ENCODE assay signal across 7 mouse cellular contexts in genomic region chr17:3022936-3023247, GRCm38 (mm10).
DNase-seq lines count a peak whose midpoint lies in the region; ATAC-seq and TF ChIP-seq lines count a peak whose summit lies in the region.
"Not testable (repeated sequence)": the region's sequence is repeated elsewhere in the genome, so short reads cannot be mapped to it uniquely, and the experiment has no call there.

No protein-coding gene starts in this region.

- H3K27ac ChIP-seq in embryonic facial prominence, embryonic 13.5 days; hindbrain, embryonic 14.5 days; kidney, postnatal 0 days; liver, embryonic 16.5 days (ENCODE audit: low read length); lung, postnatal 0 days (ENCODE audit: low read length); midbrain, postnatal 0 days (ENCODE audit: low read depth, low read length): not testable (repeated sequence)

- peaks cover 59% of the 10 kb centered on the region for H3K9me3 ChIP-seq in embryonic facial prominence, embryonic 13.5 days
- H3K9me3 ChIP-seq in hindbrain, embryonic 14.5 days (ENCODE audit: control insufficient read depth, low read length), result peaks cover 30% of the 10 kb centered on the region
- not testable (repeated sequence) for H3K9me3 ChIP-seq in kidney, postnatal 0 days (replicated peaks; ENCODE audit: low read length); liver, embryonic 16.5 days (replicated peaks; ENCODE audit: control insufficient read depth, low read length); lung, postnatal 0 days (ENCODE audit: low read length)
- H3K9me3 ChIP-seq in midbrain, postnatal 0 days (ENCODE audit: low read length), result peaks cover 31% of the 10 kb centered on the region

- not testable (repeated sequence) for TF ChIP-seq EP300 in lung, postnatal 0 days (IDR thresholded peaks at IDR 0.05)

- not testable (repeated sequence) for H3K4me3 ChIP-seq in embryonic facial prominence, embryonic 13.5 days; hindbrain, embryonic 14.5 days (replicated peaks; ENCODE audit: low read length); kidney, postnatal 0 days (replicated peaks; ENCODE audit: low read depth, low read length); liver, embryonic 16.5 days (ENCODE audit: low read depth, low read length); lung, postnatal 0 days (ENCODE audit: low read depth, low read length); midbrain, postnatal 0 days (ENCODE audit: low read depth, low read length)

- ATAC-seq in embryonic facial prominence, embryonic 13.5 days (ENCODE audit: insufficient number of reproducible peaks, insufficient read depth, low FRiP score, low TSS enrichment, low read depth), result peak; percentile 62; the same call in 1 of the 2 replicates
- ATAC-seq in granulocyte monocyte progenitor cell, adult 5-6 weeks (replicated peaks; ENCODE audit: poor library complexity, severe bottlenecking), result peak; percentile 16; the same call in 1 of the 2 replicates
- ATAC-seq in hindbrain, embryonic 14.5 days (ENCODE audit: low FRiP score), result peak; percentile 68
- ATAC-seq in kidney, postnatal 0 days (replicated peaks; ENCODE audit: low FRiP score, low read depth), result peak; percentile 49; the same call in 1 of the 2 replicates
- 0 out of 2 replicates have a peak, but pooled peaks have one; percentile 28 for ATAC-seq in liver, embryonic 16.5 days (ENCODE audit: low read depth)
- ATAC-seq in lung, postnatal 0 days, result 0 out of 2 replicates have a peak, but pooled peaks have one; percentile 29
- peak; percentile 61; the same call in 1 of the 2 replicates for ATAC-seq in midbrain, postnatal 0 days (ENCODE audit: low FRiP score)

- not testable (repeated sequence) for H3K4me1 ChIP-seq in embryonic facial prominence, embryonic 13.5 days; hindbrain, embryonic 14.5 days (replicated peaks; ENCODE audit: control insufficient read depth, insufficient read depth, low read length); kidney, postnatal 0 days (replicated peaks; ENCODE audit: insufficient read depth, low read length); liver, embryonic 16.5 days (ENCODE audit: control insufficient read depth, low read depth, low read length); lung, postnatal 0 days (ENCODE audit: insufficient read depth, low read depth, low read length); midbrain, postnatal 0 days (ENCODE audit: insufficient read depth, low read length)

- not testable (repeated sequence) for H3K27me3 ChIP-seq in embryonic facial prominence, embryonic 13.5 days; hindbrain, embryonic 14.5 days (ENCODE audit: control insufficient read depth, insufficient read depth, low read length); kidney, postnatal 0 days (ENCODE audit: insufficient read depth, low read length); liver, embryonic 16.5 days (ENCODE audit: control insufficient read depth, insufficient read depth, low read depth, low read length); lung, postnatal 0 days (replicated peaks; ENCODE audit: insufficient read depth, low read length); midbrain, postnatal 0 days (ENCODE audit: insufficient read depth, low read length)

- 59% methylated on average over 3 of the region's 3 CpGs for WGBS in embryonic facial prominence, embryonic 13.5 days
- 58% methylated on average over 3 of the region's 3 CpGs for WGBS in hindbrain, embryonic 14.5 days
- WGBS in kidney, postnatal 0 days, result 50% methylated on average over 1 of the region's 3 CpGs
- WGBS in liver, embryonic 16.5 days (ENCODE audit: insufficient replicate concordance), result 49% methylated on average over 2 of the region's 3 CpGs
- WGBS in lung, postnatal 0 days, result 58% methylated on average over 2 of the region's 3 CpGs
- WGBS in midbrain, postnatal 0 days, result 51% methylated on average over 2 of the region's 3 CpGs

- not testable (repeated sequence) for H3K4me2 ChIP-seq in embryonic facial prominence, embryonic 13.5 days; hindbrain, embryonic 14.5 days (replicated peaks); kidney, postnatal 0 days (ENCODE audit: low read length); liver, embryonic 16.5 days (ENCODE audit: low read depth, low read length); lung, postnatal 0 days (replicated peaks; ENCODE audit: low read depth, low read length); midbrain, postnatal 0 days (ENCODE audit: low read depth, low read length, poor library complexity, severe bottlenecking)

- not testable (repeated sequence) for DNase-seq in hindbrain, embryonic 14.5 days (ENCODE audit: low spot score); kidney, postnatal 0 days (ENCODE audit: low spot score); lung, postnatal 0 days (ENCODE audit: low spot score); midbrain, postnatal 0 days (ENCODE audit: low spot score)

- not testable (repeated sequence) for H3K9ac ChIP-seq in embryonic facial prominence, embryonic 13.5 days; hindbrain, embryonic 14.5 days; kidney, postnatal 0 days (ENCODE audit: low read depth, low read length); liver, embryonic 16.5 days (ENCODE audit: low read depth, low read length); lung, postnatal 0 days (replicated peaks; ENCODE audit: low read depth); midbrain, postnatal 0 days (replicated peaks; ENCODE audit: low read length, poor library complexity, severe bottlenecking)

- not testable (repeated sequence) for H3K36me3 ChIP-seq in embryonic facial prominence, embryonic 13.5 days; hindbrain, embryonic 14.5 days (replicated peaks; ENCODE audit: control insufficient read depth, insufficient read depth); kidney, postnatal 0 days (ENCODE audit: insufficient read depth, low read length); liver, embryonic 16.5 days (ENCODE audit: control insufficient read depth, insufficient read depth); lung, postnatal 0 days (ENCODE audit: insufficient read depth, low read length); midbrain, postnatal 0 days (ENCODE audit: insufficient read depth, low read length)

- TF ChIP-seq CTCF in kidney, postnatal 0 days (IDR thresholded peaks at IDR 0.05; ENCODE audit: low read depth); lung, postnatal 0 days (IDR thresholded peaks at IDR 0.05); midbrain, postnatal 0 days (IDR thresholded peaks at IDR 0.05): not testable (repeated sequence)

Comparison
In these comparisons a context has a peak if more than half of its experiments do, and no peak if none do; other contexts are left out.
1. ATAC-seq: peak in every context shown above with its lines; median percentile 68 in hindbrain, embryonic 14.5 days; 62 in embryonic facial prominence, embryonic 13.5 days; 61 in midbrain, postnatal 0 days; 49 in kidney, postnatal 0 days; 29 in lung, postnatal 0 days; 28 in liver, embryonic 16.5 days; 16 in granulocyte monocyte progenitor cell, adult 5-6 weeks.